Mouse (Mus musculus): ENCODE measurements around the gene Snd1.

The Snd1 gene

DNA sequence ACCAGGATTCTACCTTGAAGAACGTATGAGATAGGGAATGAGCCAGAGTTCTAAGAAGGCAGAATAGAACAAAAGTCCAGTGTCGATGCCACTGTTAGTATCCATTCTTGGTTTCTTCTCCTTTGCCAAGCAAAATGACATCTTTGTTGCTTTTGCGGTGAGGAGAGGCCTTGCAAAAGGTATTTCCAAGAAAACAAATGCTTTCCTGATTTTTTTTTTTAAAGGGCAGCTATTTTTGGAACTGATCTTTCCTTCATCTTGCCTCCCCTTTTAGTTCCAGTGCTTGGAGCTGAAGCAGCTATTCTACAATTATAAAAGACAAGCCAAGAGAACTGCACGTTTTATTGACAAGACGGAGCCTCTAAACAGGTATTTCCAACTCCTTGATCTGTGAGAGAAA, at the start of gene Snd1:
Gene Snd1 (plus strand): TSS at position 301 of the 400 bp plus-strand sequence.
- DNase-seq, result no peak

DNA sequence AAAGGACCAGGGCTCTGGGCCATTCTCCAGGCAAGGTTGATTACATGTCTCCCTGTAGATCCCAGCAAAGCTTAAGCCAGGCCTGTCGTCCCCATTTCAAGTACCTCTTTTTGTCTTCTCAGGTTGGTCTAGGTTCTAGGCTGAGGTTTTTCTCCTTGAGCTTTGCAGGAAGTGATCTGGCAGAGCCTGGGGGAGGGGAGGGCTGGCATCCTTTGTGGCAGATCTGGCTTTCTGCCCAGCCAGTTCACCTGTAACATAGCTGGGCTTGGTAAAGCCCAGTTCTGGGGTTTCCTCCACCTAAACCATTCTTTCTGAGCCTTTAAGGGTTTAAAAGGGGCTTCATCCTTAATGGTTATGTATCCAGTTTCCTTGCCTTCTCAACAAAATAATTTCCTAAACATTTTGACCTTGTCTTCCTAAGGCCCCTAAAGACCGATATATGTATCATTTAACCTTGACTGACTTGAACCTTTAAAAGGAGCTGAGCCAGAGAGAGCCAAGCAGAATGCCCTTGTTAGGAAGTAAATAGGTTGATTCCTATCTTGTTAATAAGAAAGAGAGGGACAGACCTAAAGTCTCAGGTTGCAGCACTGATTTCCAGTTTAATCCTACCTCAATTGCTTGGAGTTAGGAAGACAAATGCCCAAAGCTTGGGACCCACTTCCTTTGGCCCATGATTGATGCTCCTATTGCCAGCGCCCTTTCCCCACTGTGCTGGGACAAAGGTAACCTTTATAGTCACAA, 47.7 kb upstream of the Snd1 start, which contains the start of gene Fscn3:
Gene Fscn3 (plus strand): TSS at position 694 of the 744 bp plus-strand sequence.
- peak; percentile 65 to 75 for DNase-seq

DNA sequence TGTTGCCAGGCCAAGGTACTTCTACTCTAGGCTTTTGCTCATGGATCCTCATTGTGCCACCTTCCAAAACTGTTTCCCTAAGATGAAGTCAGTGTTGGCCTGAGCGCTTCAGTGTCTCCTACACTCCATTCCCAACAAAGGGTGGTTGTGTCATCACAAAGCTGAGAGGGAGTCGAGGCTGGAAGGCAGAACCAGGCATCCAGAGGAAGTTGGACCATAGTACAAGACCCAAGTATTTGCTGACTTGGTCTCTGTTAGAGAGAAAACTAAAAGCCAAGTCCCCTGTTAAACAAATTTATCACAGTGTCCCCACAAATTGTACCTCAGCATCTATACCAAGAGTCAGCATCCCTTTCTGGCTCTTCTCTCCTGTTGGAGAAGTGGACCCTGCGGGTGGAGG, 46.6 kb upstream of the Snd1 start, which contains the start of gene Gcc1:
Gene Gcc1 (minus strand): TSS at position 101 of the 400 bp plus-strand sequence.
- no peak for DNase-seq

DNA sequence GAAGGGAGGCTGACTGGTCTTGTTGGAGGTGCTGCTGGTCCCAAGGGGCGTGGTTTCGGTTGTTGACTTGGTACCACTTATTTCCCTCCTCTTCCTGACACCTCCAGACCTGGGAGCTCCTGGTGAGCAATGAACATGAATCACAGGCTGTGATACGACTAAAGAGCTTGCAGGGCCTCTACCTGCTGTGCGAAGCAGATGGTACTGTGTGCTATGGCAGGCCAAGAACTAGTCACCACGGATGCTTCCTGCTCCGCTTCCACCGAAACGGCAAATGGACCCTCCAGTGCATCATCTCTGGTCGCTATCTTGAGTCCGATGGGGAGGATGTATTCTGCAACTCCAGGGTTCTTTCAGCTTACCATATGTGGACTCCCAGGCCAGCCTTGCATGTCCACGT, 45.1 kb upstream of the Snd1 start:
- no peak for DNase-seq

DNA sequence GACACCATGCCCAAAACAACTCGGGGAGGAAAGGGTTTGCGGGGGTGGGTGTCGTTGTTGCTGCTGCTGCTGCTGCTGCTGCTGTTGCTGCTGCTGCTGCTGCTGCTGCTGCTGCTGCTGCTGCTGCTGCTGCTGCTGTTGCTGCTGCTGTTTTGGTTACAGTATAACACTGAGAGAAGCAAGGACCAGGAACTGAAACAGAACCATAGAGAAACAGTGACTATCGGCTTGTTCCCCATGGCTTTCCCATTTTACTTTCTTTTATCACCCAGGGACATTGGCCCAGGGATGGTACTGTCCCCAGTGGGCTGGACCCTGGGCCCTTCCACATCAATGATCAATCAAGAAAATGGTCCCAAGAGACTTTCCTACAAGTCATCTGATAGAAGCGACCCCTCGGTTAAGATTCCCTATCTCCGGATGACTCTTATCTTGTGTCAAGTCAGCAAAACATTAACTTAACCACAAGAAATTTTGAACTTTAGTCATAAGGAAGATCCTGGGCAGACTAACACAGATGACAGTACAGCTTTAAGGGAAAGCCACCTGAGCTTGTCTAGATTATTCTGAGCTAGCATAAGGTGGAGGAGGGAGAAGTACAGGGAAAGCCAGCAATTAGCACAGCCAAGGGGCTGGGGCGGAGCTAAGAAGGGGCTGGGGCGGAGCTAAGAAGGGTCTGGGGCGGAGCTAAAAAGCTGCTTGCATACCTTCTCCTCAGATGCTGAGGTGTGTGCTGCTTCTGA, 44.0 kb upstream of the Snd1 start:
- DNase-seq, result no peak

DNA sequence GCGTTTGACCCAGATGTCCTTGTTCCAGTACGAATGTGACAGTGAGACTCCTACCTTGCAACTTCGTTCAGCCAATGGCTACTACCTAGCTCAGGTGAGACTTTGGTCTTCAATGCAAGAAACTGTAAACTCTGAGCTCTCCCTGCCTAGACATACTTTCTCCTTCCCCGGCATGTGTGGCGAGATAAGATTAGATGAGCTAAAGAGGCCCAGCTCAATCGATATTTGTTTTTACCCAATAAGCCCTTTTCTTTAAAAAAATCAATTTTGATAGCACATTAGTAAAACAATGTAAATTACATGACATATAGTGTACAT, 43.4 kb upstream of the Snd1 start:
- no peak for DNase-seq

DNA sequence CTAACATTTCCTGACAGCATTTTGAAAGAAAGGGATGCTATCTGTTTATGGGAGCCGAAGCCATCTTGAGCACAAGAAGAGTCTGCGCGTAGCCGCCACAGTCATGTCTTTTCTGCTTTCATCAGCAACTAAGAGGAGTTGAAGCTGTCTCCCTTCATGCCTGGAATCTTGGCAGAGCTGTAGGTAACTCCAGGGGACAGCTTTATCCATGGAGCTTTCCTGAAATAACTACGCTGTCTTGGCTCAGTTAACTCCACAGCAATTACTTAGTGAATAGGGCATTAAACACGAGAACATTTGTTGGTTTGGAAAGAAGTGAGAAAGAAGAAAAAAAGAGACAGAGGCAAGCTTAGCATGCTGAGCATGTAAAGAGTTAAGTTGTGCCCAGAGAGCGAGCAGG, 27.0 kb upstream of the Snd1 start:
- DNase-seq, result no peak

DNA sequence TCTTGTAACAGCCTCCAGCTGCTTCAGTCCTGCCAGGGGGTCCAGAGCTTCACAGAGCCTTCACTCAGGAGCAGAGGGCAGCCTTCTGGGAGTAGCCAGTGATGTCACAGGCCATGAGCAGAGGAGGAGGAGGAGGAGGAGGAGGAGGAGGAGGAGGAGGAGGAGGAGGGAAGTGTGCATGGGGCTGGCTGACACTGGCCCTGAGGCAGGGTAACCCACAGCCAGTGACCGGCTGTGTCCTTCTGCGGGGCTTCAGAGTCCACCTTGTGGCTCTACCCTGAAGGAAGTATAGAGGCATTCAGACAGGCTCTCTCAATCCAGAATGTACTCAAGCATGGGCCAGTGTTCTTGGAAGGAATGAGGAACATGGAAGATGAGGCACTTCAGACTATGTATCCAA, 25.7 kb upstream of the Snd1 start, which contains the start of gene Pax4:
Gene Pax4 (minus strand): TSS at position 101 of the 400 bp plus-strand sequence.
- DNase-seq, result no peak

DNA sequence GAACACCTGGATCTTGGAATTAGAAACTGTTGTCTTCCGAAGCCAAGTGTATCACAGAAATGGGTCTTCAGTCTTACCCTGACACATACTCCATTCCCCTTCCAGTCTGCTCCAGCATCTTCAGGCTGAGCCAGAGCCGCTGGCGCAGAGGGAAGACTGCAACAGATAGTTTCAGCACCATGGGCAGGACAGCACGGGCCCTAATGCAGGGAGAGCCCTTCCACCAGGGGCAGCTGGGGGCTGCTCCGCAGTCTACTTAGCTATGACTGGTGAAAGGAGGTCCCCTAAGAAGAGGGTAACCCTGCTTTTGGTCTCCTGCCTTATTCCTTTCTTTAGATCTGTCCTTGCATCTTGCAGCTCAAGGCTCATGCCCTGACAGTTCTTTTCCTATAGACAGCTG, 24.5 kb upstream of the Snd1 start:
- no peak for DNase-seq

DNA sequence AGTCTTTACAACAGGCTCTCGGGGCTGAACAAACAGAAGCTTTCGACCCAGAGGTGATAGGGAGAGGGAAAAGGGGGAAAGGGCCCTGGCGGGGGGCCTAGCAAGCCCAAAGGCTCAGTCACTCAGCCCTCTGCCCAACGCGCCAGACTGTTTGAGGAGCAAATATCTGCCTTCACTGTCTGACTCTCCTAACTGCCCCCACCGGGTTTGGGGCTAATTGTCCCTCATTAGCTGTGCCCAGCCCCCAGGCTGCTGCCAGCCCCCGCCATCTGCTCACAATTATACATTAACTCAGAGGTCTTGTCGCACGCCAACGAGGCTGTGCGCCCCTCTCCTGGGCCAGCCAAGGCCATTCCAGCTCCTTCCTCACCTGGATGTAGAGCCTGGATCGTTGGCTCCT, 24.0 kb upstream of the Snd1 start:
- no peak for DNase-seq

DNA sequence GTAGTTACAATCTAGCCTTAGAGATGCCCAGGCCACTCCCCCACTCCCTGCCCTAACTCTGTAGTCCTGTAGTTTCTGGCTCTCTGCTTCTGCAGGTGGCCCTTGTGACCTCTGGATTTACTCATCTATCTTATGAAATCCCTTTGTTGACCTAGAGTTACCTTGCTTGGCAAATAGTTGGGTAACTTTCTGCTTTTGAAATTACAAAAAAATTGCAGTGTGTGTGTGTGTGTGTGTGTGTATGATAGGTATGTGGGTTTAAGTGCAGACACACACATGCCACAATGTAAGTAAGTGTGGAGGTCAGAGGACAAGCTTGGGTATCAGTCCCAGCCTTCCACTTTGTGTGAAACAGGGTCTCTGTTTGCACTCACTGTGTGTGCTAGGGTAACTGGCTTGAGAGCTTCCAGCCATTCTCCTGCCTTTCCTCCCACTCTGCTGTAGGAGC, 15.7 kb upstream of the Snd1 start:
- no peak for DNase-seq

DNA sequence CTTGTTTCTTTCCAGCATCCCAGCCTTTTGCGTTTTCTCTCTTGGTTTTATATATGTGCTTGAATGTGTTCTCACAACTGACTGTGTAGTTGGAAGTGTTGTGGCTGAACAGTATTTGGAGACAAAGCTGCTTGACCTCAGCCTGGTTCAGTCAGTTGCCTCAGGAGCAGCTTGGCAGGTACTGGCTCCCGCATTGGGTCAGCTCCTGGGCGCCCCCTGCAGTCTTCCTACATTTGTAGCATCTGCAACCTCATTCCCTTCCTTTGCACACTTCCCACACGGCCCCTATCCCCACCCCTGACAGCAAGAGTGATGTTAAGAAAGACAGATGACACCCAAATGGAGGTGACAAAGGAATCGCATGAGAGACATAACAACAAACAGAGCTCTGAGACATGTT, 14.4 kb upstream of the Snd1 start:
- peak; percentile 77 to 89 for DNase-seq

DNA sequence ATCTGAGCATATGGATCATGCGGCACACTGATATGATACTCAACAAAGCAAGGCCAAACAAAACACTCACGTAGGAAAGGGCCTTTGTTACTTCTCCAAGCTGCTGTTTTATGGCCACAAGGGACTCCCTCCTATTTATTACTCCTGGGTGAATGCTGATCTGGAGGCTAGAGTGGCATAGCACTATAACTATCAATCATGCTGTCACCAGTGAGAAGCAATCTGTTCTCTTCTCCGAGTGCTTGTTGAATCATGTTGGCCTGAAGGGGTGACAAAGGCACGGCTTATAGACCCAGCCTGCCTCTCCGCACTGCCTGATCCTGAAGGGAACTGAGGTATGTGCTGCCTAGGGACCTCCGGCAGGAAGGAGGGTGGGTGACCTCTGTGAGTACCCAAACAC, 10.3 kb upstream of the Snd1 start:
- DNase-seq, result no peak

DNA sequence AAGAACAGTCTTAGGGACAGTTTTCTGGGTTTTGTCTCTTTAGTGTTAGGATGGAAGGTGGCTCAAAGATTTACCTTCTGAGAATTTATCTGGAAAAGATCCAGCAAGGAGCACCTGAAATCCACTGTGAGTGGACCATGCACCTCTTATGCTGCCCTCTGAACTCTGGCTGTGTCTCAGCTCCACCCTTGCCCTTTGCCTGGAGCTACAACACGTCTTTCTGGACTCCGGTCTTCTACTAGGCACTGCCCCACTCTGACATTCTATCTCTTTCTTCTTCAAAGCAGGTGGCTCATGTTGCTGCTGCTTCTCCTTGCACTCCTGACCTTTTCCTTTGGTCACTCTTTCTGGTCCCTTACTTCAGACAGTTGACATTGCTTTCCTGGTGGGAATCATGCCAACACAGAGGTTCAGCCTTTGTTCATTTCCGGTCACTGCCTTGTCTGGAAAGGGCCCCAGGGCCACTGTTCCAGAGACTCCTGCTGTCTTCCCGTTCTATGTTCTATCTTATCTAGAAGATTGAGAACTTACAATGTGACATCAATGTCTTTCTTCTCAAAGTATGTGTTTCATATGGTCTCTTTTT, 4.8 kb upstream of the Snd1 start:
- peak; percentile 16 to 57 for DNase-seq

DNA sequence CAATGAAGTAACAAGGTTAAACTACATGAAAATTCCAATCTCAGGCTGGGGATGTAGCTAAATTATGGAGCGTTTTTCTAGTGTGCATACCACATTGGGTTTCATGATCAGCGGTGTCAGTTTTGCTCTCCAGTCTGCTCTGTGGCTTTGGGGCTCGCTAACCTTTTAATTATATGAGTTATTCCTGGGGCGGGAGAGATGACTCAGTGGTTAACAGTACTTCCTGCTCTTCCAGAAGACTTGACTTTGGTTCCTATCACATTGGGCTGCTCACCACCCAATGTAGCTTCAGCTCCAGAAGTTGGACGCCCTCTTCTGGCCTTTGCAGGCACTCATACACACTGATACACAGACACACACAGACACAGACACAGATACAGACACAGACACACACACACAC, 4.3 kb upstream of the Snd1 start:
- no peak for DNase-seq

DNA sequence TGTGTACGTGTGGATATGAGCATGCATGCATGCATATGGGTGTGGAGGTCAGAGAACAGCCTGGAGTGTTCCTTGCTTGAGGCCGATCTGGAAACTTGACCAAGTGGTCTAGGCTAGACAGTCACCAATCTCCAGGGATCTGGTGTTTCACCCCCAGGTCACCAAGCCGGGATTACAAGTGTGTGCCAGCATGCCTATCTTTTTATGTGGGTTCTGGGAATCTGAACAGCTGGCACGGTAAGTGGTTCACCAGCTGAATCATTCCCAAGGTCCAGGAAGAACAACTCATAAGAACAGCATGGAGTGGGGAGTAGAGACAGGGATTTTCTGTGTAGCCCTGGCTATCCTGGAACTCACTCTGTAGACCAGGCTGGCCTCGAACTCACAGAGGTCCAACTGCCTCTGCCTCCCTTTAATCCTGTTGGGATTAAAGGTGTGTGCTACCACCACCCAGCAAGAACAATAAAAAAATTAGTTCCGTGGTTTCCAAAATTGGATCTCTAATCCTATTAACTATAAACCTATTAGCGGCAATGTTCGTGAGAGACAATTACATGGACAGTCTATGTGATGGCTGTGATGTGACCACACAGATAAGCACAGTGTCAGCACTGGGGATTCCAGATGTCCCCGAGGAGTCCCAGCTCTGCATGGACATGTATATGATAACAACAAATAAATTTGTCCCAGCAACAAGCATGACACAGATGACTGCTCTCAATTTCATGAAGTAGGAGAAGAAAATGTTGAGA, 3.5 kb upstream of the Snd1 start:
- DNase-seq, result no peak

DNA sequence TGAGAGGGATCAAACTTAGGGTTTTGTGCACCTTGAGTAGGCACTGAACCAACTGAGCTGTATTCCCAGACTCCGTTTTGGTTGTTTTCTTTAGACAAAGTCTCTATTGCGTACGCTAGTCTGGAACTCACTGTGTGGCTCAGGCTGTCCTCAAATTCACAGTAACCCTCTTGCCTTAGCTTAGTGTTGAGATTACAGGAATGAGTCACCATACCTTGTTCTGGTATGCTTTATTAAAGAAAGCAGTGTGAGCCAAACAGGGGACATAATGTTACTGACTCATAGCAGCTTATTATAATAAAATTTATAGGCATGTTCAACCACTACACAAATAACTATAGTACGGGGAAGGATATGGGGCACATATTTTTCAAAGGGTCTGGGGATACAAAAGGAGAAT, 728 bp upstream of the Snd1 start:
- no peak for DNase-seq

DNA sequence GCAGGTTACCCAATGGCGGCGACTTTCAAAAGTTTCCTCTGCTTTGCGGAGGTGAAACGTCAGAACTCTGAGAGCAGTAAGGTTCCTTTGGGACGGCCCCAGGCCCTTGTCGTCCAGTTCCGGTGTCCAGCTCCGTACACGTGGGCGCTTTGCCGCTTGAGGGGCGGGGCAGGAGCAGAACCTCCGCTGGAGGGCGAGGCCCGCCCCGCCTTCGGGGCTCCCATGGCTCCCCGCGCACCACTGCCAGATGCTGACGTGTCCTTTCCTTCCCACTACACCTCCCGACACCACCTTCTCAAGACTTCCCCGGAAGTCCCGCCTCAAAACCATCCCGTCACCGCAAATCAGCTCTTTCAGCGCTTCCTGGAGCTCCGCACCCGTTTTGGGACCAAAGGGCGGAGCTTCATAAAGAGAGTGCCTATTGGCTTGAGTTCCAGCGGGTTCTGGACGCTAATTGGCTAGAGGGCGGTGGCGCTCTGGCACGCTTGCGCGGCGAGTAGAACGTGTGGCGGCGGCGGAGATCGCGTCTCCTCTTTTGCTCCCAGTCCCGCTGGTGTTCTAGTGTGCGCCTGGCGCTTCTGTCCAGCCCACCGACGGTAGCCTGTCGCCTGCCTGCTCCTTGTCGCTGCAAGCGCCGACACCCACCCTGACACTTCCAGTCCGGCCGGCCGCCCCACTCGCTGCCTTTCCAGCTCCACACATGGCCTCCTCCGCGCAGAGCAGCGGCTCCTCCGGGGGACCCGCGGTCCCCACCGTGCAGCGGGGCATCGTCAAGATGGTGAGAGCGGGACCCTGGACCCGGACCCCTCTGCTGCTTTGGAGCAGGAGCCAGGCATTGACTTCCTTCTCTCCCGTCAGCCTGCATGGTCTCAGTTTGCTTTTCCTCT, 5.2 kb downstream of the Snd1 start:
- DNase-seq, result peak; percentile 99 to 100

DNA sequence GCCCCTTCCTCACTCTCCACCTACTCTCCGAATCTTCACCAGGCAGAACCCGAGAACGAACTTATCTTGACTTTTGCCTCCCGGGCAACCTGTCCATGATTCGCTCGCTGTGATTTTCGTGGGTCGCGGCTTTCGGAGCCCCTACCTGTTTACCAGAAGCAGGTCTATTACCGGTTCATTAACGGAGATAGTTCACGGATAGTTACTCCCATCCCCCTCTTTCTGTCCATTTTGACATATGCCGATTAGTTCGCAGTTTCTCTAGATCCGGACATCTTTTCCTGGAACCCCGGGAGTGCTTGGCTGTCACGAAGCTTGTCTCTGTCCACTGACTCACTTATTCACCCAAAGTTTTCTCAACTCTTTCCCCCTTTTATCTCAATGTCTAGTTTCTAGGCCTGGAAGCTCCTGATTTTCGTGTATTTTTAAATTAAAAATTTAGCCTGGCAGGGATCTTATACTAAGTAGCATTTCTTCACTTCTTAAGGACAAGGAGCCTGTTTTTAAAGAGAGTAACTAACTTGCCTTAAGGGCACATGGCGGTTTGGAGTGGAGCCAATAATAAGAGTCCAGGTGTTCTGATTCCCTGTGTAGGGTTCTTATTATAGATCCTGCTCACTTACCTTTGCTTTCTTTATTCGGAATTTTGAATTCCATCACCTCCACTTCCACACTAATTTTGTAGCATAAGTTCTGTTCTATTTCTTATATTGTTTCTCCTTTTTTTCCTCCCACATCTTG, 6.0 kb downstream of the Snd1 start:
- peak in 1 of 2 experiments; percentile 42 for DNase-seq

DNA sequence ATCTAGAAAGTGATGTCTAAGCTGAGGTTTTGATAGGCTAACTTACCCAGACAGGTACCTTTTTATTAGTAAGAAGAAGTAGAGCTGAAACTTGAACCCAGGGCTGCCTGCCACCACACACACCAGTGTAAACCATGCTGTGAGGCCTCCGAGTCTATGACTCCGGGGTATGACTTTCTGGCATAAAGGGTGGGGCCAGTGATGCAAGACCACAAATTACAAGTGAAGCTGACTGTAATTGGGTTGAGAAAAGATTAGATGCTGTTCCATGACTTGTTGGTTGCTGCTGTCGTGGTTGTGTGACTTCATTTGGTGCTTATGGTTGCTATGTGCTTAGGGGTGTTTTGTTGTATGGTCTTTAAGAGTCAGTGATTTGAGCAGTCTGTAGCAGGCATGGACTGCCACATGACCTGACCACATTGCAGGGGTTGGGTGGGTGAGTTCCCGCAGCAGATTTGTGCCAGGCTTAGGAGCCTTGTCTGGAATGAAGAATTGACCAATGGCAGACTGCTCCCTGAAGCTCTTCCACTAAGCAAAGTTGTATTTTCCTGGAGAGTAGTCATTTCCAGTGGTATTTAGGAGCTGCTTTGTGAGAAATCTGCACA, 7.9 kb downstream of the Snd1 start:
- no peak for DNase-seq

DNA sequence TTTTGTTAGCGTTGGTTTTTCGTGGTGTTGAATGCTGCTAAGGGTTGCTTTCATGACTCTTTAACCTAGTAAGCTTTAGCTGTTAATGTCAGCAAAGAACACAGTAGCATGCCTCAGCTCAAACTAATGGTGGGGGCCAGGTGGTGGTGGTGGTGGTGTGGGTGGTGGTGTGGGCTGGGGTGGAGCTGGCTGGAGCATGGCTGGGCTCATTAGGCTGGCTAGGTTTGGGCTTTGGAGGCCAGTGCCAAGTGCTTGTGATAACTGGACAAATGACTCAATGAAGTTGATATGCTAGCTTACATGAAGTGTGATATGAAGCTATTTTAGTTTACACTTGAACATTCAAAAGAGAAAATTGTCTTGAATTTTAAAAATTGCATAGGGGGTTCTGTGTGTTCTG, 11.1 kb downstream of the Snd1 start:
- DNase-seq, result no peak

Data from kidney, postnatal 25 days (tissue).